Mouse (Mus musculus): ENCODE measurements around the gene Pdlim5. TPM values are rescaled to one million over a fixed set of nuclear protein-coding genes. Genes with fewer than 3 reads are reported as not detected.
"Not testable (repeated sequence)": the region's sequence is repeated elsewhere in the genome, so short reads cannot be mapped to it uniquely, and the experiment has no call there.

The Pdlim5 gene
- 100 to 1,000 TPM in 1 of 2 experiments, 10 to 100 TPM in 1; 64.5 to 110 TPM for total RNA-seq (2021)
- long read RNA-seq, experiment 1, full-length matches to known transcripts, result 4 of 21 reads
- long read RNA-seq, experiment 1, partial matches to known transcripts, result 6 of 21 reads
- long read RNA-seq, experiment 1, other reads (novel, unspliced or antisense), result 11 of 21 reads
- long read RNA-seq, experiment 2, full-length matches to known transcripts, result 4 of 27 reads
- long read RNA-seq, experiment 2, partial matches to known transcripts, result 12 of 27 reads
- long read RNA-seq, experiment 2, other reads (novel, unspliced or antisense), result 11 of 27 reads

DNA sequence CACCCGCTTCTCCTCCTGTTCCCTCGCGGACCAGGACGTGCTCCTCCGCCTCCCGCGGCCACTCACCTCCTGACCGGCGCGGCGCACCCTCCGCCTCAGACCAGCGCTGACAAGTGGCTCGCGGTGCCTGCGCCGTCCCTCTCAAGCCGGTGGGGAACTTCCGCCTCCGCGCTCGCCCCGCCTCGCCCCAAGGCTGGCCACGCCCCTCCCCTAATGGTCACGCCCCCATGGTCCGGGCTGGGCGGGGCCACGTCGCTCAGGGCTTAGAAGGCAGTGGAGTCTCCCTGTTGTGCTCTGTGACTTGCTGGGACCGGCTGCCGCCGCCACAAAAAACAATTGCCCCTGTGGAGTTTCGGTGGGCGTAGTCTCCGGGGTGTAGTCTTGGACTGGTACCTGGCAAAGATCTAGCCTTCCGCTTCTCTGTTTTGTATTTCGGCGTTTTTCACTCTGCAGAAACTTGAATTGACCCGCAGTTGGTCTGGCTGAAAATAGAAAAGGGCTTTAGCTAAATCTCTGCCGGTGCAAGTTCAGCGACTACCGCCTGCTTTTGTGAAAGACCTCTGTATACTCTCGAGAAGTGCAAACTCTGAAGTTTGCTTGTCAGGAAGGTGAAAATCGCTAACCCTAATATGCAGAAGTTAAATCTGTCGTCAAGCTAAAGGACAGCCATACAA, at the start of gene Pdlim5:
Gene Pdlim5, minus strand, starts transcription at position 177 of the 674 bp plus-strand sequence.
- DNase-seq (ENCODE audit: low spot score in 2 of 2), result peak; percentile 99 to 100

DNA sequence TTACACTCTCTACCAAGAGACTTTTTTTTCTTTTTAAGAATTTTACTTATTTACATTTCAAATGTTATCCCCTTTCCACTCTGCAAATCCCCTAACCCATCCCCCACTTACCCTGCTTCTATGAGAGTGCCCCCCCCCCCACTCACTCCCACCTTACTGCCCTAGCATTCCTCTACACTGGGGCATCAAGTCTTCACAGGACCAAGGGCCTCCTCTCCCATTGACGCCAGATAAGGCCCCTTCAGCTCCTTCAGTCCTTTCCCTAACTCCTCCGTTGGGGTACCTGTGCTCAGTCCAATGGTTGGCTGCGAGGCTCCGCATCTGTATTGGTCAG, 48.2 kb upstream of the Pdlim5 start:
- no peak for DNase-seq (ENCODE audit: low spot score in 2 of 2)

DNA sequence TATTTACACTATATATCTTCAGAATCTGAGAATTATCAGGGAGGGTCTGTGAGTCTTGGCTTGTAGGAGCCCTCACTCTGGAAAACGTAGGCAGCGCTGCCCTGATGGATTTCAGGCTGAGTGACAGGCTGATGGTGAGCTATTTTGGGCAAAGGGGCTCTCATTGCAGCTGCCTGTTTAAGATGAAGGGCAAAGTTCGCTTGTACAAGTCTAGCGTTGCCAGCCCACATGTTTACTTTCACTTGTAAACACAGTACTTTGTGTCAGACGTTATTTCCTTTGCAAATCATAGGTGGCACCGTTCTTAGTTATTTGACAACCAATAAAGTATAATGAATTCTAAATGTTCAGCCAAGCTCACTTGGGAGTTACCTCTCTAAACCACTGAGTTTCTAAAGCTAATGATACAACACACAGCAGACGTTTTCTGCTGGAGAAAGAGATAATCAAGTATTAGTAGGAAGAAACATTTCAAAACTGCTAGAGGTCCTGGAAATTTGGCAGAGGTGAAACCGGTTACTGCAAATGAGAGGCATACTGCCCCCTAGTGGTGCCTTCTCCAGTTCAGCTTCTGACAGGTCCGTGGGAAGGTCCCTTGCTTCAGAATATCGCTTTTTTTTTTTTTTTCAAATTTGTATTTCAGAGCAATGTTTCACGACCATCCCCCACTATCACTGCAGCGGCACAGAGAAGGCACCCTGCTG, 47.7 kb upstream of the Pdlim5 start:
- DNase-seq (ENCODE audit: low spot score in 2 of 2), result peak; percentile 85 to 86

DNA sequence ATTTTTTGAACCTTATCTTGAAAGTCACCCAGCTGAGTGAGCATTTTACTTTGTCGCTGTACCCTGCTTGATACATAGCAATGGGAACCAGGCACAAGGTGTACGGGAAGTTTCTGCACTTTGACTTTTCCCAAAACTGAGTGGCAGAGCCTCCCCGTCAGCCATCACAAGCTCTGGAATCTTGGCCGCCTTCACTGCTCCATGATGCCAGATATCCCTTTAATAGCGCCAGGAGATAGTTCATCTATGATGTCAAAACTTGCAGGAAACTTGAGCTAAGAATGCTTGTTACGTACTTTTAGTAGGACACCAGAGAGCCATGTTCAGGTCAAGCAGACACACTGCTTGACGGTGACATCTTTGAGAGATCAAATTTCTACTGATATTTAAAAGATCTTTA, 46.7 kb upstream of the Pdlim5 start:
- no peak for DNase-seq (ENCODE audit: low spot score in 2 of 2)

DNA sequence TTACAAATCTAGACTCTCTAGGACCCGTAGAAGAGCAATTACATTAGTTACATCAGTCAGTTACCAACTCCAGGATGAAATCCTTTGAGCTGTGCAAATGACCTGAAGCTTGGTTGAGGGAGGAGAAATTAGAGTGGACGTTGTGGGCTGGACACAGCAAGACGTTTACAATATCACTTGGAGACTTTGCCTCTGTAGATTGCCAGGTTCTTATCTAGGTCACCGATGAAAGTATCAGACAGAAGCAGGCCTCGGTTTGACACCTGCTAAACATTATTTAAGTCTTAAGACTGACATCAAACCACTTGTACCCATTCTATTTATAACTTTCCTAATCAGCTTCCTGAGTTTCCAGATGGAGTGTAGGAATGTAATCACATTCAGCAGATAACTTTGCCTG, 45.6 kb upstream of the Pdlim5 start:
- no peak for DNase-seq (ENCODE audit: low spot score in 2 of 2)

DNA sequence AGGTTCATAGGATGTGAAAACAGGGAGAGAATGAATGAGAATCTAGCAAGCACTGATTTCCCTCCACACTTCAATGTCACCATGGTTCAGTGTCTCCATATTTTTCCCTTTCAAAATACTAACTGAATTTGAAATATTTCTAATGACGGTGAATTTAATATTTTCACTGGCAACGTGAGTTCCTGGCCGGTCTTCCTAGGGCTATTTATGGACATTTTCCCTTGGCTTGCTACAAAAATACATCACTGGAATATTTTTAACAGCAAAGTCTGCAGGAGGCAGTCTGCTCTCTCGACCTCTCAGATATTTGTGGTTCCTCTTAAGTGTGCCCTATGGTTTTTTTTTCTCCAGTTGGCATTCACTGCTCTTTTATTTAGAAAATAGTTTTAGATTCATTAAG, 44.7 kb upstream of the Pdlim5 start:
- no peak for DNase-seq (ENCODE audit: low spot score in 2 of 2)

DNA sequence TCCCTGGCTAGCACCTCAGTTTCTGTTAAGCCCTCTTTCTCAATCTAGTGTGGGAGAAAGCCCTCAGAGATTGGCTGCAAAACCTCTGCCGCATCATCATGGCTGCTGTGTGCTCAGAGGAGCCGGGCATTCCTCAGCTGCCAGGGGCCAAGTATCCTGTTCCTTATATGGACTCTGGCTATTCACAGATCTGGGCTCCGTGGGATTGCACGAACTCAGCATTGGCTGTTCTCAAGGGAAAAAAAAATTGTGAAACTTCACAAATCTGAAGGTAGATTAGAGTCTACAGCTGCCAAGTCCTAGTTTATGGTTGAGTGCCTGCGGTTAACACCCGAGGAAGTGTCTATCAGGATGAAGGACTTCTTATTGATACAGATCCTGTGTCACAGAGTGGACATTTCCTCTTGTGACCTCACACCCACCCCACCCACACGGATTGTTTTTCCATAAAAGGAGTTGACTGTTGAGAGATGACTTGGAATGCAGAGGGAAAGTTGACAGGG, 44.1 kb upstream of the Pdlim5 start:
- peak in 1 of 2 experiments; percentile 7 for DNase-seq (ENCODE audit: low spot score in 2 of 2)

DNA sequence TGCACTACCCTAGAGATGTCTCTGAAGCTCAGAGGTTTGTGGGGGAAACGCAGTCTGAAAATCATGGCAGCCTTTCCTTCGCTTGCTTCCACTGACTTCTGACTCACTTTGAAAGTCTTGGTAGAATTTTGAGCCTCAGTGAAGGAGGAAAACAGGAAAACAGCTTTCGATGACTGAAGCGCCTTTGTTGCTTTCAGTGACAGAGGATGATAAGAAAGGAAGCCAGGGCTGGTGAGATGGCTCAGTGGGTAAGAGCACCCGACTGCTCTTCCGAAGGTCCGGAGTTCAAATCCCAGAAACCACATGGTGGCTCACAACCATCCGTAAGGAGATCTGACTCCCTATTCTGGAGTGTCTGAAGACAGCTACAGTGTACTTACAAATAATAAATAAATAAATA, 43.1 kb upstream of the Pdlim5 start:
- DNase-seq (ENCODE audit: low spot score in 2 of 2), result not testable (repeated sequence)

DNA sequence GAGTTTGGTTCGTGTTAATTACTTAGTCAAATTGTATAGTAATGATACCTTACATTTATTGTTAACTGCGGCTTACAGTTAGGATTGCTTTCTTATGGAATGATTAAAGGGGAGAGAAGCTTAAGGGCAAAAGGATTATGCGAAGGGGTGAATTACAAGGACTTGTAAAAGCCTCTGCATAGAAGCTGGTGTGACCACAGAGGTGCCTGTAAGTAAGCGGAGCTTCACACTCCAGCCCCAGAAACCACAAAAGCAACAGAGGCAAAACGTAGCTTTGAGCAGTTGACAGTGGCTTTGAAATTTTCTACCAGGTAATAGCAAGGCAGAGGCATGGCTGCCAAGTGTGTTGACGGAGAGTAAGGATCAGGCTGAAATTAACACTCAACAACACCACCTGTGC, 41.3 kb upstream of the Pdlim5 start:
- DNase-seq (ENCODE audit: low spot score in 2 of 2), result no peak

DNA sequence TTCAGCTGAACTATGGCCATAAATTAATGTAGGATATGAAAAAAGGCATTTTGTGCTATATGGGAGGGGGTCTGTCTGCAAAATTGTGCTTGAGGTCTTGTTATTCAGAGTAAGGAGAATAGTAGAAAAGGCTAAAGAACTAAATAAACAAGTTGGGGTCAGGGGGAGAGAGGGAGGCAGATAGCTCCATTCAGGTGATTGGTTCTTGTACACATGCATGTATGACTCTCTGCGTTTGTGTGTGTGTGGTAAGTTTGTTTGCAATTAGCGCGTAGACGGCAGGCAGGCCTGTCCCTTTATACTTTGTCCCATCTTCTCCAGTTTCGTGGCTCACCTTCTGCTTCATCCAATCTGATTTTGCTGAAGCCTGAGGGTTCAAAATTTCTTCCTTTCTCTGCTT, 40.7 kb upstream of the Pdlim5 start:
- no peak for DNase-seq (ENCODE audit: low spot score in 2 of 2)

DNA sequence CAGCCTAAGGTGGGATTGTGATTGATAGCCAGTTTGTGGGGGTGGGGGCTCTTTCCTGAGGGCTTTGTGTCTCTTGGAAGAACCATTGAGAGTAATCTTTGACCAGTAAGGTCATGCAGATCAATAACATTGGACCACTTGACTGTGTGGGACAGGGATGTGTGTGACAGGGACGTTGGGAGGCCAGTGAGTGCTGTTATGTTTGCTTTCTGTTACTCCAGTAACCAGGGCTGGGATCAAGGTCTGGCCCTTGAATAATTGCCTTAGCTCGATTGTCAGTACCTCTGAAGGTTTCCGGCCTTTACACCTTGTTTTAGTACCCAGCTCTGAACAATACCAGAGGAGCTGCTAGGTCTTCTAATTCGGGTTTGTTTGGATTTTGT, 39.3 kb upstream of the Pdlim5 start:
- DNase-seq (ENCODE audit: low spot score in 2 of 2), result no peak

DNA sequence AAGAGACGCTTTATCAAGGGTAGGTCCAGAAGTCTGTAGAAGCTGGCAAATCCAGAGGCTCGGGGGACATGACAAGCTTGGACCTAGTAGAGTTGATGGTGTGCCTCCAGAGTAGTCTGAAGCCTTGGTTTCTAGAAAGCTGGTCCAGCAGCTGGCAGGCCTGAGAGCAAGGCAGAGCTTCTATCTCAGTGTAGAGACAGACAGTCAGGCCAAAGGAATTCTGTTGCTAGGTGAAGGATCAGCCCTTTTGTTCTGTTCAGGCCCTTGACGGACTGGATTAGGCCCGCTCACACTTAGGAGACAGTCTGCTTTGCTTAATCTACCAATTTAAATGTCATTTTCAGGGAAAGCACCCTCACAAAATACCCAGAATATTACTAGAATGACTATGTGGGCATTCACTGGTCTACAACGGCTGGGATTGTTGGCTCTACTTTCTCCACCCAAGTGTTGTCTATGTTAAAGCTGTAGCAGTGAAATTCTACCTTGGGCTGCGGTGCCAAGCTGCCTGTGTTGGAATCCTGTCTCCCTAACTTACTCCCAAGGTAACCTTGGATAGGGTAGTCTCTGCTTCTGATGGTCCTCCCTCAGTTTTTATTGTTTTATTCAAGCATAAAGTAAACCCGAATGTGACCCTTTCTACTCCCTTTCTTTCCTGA, 38.8 kb upstream of the Pdlim5 start:
- DNase-seq (ENCODE audit: low spot score in 2 of 2), result no peak

DNA sequence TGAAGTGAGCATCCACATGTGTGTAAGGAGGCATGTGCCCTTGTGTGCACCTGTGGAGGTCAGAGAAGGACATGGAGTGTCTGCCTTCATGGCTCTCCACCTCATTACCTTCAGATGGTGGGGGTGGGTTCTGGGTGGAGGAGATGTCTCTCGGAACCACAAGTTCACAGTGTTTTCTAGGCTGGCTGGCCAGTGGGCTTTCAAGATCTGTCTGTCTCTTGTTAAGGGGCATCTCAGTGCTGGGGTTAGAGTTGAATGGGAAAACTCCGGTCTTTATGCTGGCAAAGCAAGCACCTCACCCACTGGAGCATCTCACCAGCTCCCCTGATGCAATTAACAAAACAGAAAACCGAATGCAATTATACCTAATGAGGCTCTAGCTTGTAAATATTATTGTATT, 36.0 kb upstream of the Pdlim5 start:
- no peak for DNase-seq (ENCODE audit: low spot score in 2 of 2)

DNA sequence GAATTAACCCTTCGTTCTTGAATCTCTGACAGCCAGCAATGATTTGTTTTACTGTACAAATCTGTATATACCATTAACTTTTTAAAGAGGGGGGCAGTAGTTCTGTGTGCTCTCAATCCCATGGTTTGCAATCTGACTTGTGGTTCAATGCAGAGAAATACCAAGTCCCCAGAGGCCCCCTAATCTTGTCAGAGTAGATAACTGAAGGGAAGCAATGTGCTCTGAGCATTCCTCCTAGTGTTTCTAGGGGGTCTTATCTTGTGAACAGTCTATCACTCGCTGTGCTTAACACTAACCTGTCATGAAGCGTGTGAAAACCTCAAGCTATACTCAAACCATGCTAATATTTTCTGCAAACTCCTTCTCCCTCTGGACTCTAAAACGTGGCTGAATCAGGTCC, 34.6 kb upstream of the Pdlim5 start:
- DNase-seq (ENCODE audit: low spot score in 2 of 2), result no peak

DNA sequence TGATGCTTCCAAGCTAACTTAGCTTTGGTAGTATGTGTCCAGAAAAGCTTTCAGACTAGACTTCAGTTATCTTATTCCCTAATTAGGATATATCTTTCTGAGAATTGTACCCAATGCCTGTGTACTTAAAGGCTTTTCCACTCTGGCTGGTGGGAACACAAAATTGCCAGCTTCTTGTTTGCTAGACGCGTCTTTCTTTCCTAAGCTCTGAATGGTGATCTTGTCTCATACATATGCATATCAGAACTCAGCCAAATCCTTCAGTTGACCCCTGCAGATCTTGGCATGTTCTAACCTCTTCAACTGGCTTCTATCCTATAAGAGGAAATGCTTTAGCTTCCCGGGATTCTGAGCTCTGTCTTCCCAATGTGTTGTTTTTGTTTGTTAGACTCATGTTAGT, 31.3 kb upstream of the Pdlim5 start:
- DNase-seq (ENCODE audit: low spot score in 2 of 2), result no peak

DNA sequence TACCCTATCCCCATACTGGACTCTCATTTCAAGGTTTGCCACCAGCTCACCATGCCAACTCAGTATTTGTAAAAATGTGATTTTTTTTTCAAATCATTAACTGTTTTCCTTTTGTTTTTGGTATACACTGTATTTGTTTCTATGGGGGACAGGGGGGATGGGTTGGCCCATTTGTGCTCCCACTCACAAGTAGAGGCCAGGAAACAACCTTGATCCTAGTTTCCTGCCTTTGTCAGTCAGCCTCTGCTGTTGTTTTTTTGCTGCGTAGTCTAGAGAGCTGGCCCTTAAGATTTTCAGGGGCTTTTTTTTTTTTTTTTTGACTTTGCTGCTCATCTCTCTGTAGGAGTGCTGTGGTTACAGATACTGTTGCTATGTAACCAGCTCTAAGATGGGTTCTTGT, 28.6 kb upstream of the Pdlim5 start:
- DNase-seq (ENCODE audit: low spot score in 2 of 2), result no peak

DNA sequence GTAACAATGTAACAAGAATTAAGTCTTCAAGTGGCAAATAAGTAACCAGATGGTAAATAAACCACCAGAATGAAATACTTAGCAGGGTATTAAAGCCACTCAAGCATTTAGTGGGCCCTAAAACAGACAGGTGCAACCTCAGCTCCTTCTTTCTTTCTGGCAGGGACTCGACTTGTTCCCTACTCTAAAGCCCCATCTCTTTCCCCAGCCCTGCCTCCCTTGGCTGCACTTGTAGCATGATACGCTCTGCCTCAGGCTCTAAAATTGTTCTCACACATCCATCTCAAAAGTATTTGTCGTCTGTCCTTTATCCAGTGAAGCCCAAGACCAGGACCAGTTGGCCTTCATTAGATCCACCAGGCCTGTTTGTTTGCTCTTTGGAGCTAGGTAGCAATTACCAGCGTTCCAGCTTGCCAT, 28.0 kb upstream of the Pdlim5 start:
- no peak for DNase-seq (ENCODE audit: low spot score in 2 of 2)

DNA sequence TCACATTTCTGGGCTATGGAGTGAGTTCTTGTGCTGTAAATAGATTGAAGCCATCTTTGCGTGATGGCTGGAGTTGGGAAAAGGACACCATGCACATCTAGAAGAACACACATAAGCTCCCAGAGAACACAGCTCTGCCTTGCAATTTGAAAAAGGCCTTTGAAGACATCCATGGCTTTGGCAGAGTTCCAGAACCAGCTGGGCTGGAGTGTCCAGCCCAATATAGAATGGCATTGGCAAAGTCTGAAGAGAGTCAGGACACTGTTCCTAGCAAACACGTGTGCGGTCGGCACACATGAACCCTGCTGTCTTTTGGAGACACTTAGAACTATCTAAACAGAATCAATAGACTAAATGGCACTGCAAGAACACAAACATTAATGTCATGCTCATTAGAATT, 26.7 kb upstream of the Pdlim5 start:
- DNase-seq (ENCODE audit: low spot score in 2 of 2), result no peak

DNA sequence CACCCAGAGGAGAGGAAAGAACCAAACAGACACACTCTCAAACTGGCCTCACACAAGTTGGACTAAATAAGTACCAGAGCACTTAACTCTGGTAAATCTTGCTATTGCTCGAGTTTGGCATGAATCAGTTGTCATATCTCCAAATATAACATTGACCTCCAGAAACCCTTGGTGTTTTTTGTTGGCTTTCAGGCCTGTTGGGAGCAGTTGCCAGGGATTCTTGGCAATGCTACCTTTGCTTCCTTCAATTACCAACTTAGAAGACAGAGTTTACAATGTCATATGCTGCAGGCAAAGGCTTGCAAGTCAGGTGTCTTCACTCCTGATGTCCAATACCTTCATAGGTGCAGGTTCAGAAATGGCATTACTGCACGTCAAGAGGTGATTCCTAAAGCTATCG, 26.0 kb upstream of the Pdlim5 start:
- no peak for DNase-seq (ENCODE audit: low spot score in 2 of 2)

DNA sequence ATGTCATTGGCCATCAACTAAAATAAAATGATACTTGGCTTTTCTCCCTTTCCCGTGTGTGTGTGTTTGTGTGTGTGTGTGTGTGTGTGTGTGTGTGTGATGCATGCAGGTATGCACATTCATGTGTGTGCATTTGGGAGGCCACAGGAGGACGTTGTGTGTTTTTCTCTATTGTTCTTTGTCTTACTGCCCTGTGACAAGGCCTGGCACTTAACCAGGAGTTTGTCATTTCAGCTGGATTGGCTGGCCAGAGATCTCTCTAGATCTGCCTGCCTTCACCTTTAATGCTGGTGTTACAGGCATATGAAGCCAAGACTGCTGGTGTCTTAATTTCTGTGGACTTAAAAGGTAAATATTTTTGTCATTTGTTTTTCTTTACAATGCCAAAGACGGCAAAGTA, 22.5 kb upstream of the Pdlim5 start:
- no peak for DNase-seq (ENCODE audit: low spot score in 2 of 2)

DNA sequence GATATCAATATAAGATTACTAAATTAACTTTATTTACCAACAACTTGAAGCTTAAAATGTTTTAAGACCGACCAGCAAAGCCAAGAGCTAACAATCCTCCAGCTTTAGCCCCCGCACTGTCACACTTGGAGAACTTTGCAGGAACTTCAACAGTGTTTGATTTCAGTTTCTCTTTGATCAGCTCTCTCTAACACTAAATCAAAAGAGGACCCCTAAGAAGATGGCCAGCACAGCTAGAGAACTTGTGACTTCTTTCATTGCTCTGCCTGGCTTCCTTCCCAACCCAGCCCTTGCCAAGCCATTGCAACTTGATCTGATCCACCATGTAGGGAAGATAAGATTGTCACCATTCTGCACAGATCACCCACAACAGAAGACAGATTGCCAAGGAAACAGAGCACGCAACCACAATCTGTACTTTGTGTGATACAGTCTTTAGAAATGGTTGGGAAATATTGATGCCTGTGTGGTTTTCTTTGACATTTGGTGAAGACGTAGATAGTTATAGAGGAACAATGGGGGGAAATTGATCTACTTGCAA, 17.9 kb upstream of the Pdlim5 start:
- no peak for DNase-seq (ENCODE audit: low spot score in 2 of 2)

DNA sequence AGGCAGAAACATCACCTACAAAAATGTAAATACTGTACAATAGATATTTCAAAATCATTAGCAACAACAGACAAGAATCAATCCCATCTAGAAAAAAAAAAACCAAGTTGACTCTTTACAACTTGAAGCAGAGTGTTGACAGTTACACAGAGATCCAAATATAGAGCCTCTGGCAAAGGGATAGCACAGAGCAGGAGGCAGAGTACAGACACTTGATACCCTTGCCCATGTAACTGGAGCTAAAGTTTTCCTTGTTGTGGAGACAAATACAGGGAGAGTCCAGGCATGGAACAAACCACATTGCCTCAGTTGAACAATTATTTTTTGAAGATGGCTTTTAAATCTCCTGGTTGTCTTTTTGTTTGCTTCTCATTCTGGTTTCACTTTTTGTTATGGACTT, 15.4 kb upstream of the Pdlim5 start:
- no peak for DNase-seq (ENCODE audit: low spot score in 2 of 2)

Measured in adrenal gland, adult 18-20 months (tissue).